Mouse (Mus musculus): ENCODE measurements around the gene Itgb4.

DNA sequence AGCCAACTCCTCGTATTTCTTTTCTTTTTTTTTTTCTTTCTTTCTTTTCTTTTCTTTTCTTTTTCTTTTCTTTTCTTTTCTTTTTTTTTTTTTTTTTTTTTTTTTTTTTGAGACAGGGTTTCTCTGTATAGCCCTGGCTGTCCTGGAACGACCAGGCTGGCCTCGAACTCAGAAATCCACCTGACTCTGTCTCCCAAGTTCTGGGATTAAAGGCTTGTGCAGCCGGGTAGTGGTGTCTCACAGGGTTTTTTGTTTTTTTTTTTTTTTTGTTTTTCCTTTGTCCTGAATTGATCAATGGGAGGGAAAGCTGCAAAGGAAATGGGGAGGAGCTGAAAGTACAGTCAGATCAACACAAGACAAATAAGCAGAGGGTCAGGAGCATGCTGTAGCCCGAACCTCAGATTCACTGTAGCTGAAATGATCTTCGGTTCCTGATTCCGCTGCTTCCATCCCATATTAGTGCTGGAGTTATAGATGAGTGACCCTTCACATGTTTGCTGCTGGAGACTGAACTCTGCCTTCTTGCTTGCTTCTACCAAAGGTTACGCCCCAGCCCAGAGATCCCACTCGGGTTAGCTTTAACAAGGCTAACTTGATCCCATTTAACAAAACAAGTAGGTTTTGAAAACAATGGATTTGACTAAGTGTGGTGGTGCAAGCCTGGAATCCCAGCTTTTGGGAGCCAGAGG lies 53.8 kb downstream of the Itgb4 start:
- TF ChIP-seq EP300 (IDR thresholded peaks at IDR 0.05; ENCODE audit: low read depth) (no peak), CTCF (IDR thresholded peaks at IDR 0.05; ENCODE audit: low read depth) (no peak)

Data from liver, embryonic 14.5 days (tissue).